Mouse (Mus musculus): ENCODE results near the gene Bicc1.

GRCm38 (mm10) chr10:71127278-71127950 lies 32.1 kb downstream of the Bicc1 start:
- no peak for TF ChIP-seq CHD2 (IDR thresholded peaks at IDR 0.05; ENCODE audit: low read length)
- no peak for TF ChIP-seq SMC3 (IDR thresholded peaks at IDR 0.05; ENCODE audit: low read depth, low read length)
- TF ChIP-seq ZNF384 (IDR thresholded peaks at IDR 0.05; ENCODE audit: low read depth, low read length) = no peak
- no peak for TF ChIP-seq EP300 (IDR thresholded peaks at IDR 0.05; ENCODE audit: low read depth in 1 of 2, low read length in 2 of 2)
- TF ChIP-seq CTCF (IDR thresholded peaks at IDR 0.05 in 2 of 3, conservative IDR thresholded peaks at IDR 0.05 in 1 of 3; ENCODE audit: control insufficient read depth in 1 of 3, insufficient read depth in 1 of 3, low read depth in 2 of 3, low read length in 3 of 3, poor library complexity in 1 of 3, severe bottlenecking in 1 of 3) = no peak
- TF ChIP-seq POLR2A (IDR thresholded peaks at IDR 0.05; ENCODE audit: control insufficient read depth in 1 of 2, insufficient read depth in 1 of 2, low read depth in 1 of 2, low read length in 2 of 2, poor library complexity in 1 of 2) = no peak
- TF ChIP-seq KAT2A (conservative IDR thresholded peaks at IDR 0.05; ENCODE audit: low read depth, low read length) = no peak
- no peak for TF ChIP-seq USF2 (IDR thresholded peaks at IDR 0.05; ENCODE audit: borderline replicate concordance in 1 of 2, insufficient read depth in 1 of 2, low read depth in 1 of 2, low read length in 2 of 2)
- no peak for TF ChIP-seq NRF1 (IDR thresholded peaks at IDR 0.05; ENCODE audit: insufficient read depth, low read depth, low read length, poor library complexity, severe bottlenecking)
- no peak for TF ChIP-seq ZC3H11A (IDR thresholded peaks at IDR 0.05; ENCODE audit: low read depth, low read length)
- TF ChIP-seq SIN3A (IDR thresholded peaks at IDR 0.05; ENCODE audit: low read length) = no peak

Data from MEL (cell line).